ENCODE assay signal across 25 mouse cellular contexts in the genomic region with DNA sequence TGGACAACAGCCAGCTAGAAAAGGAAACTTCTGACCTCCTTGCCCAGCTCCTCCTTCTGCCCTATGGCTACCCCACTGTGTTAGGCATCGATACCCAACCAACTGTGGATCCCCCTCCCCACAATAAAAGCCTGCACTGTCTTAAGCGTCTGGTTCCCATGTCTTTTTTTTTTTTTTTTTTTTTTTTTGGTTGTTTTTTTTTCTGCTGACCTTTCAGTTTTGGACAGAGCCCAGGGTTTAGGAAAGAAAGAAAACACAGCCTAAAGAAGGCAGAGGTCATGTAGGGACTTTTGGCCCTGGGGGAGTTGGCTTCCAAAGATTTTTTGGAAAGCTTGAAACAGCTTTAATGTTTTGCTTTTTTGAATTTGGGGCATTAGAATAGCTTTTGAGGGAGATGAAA.
"Had no signal": no experiment of that assay in that cellular context is flagged by ENCODE, and none has a peak within 500 bp of the region (broad histone marks: within the 10 kb centered on the region; RNA-seq: fewer than 3 reads in every experiment).

No protein-coding gene starts in this region.

- H3K4me2 ChIP-seq: heart, embryonic 11.5 days; heart, embryonic 13.5 days; heart, embryonic 15.5 days; hindbrain, embryonic 13.5 days; hindbrain, embryonic 15.5 days; limb, embryonic 13.5 days; limb, embryonic 15.5 days; liver, embryonic 13.5 days; liver, embryonic 15.5 days had no signal

- H3K4me1 ChIP-seq: heart, embryonic 13.5 days; heart, embryonic 15.5 days; hindbrain, embryonic 13.5 days; hindbrain, embryonic 15.5 days; limb, embryonic 13.5 days; limb, embryonic 15.5 days had no signal

- ATAC-seq: hindbrain, postnatal 0 days; intestine, postnatal 0 days had no signal

- H3K9ac ChIP-seq: heart, embryonic 13.5 days; heart, embryonic 15.5 days; hindbrain, embryonic 13.5 days; hindbrain, embryonic 15.5 days; limb, embryonic 13.5 days; limb, embryonic 15.5 days; liver, embryonic 13.5 days; liver, embryonic 15.5 days had no signal

- H3K27me3 ChIP-seq: heart, embryonic 15.5 days; hindbrain, embryonic 13.5 days; hindbrain, embryonic 15.5 days; limb, embryonic 13.5 days; limb, embryonic 15.5 days; liver, embryonic 13.5 days; liver, embryonic 15.5 days had no signal

- DNase-seq: gastrocnemius, postnatal 14 days; gastrocnemius, postnatal 36 days; heart, adult 2 months; heart, postnatal 14 days; heart, postnatal 36 days; kidney, adult 18-20 months; kidney, adult 8-10 months; kidney, postnatal 10 days; kidney, postnatal 25 days; kidney, postnatal 4 days; layer of hippocampus, adult 9-11 months; layer of hippocampus, postnatal 36 days; left cerebral cortex, postnatal 4 days; liver, embryonic 13.5 days had no signal

- H3K36me3 ChIP-seq: heart, embryonic 13.5 days; heart, embryonic 15.5 days; hindbrain, embryonic 13.5 days; hindbrain, embryonic 15.5 days; limb, embryonic 13.5 days; limb, embryonic 15.5 days; liver, embryonic 13.5 days; liver, embryonic 15.5 days had no signal

- H3K4me3 ChIP-seq: heart, adult 2 months; heart, embryonic 13.5 days; heart, embryonic 15.5 days; hindbrain, embryonic 13.5 days; hindbrain, embryonic 15.5 days; layer of hippocampus, adult 2 months; limb, embryonic 13.5 days; limb, embryonic 15.5 days; liver, embryonic 13.5 days; liver, embryonic 15.5 days had no signal

- H3K9me3 ChIP-seq: heart, embryonic 13.5 days; heart, embryonic 15.5 days; hindbrain, embryonic 13.5 days; hindbrain, embryonic 15.5 days; limb, embryonic 13.5 days; limb, embryonic 15.5 days; liver, embryonic 13.5 days; liver, embryonic 15.5 days had no signal

- H3K27ac ChIP-seq: heart, adult 2 months; heart, embryonic 13.5 days; heart, embryonic 15.5 days; hindbrain, embryonic 13.5 days; hindbrain, embryonic 15.5 days; hindbrain, postnatal 0 days; layer of hippocampus, adult 2 months; limb, embryonic 13.5 days; limb, embryonic 15.5 days; liver, embryonic 13.5 days; liver, embryonic 15.5 days had no signal
